Mouse (Mus musculus): ENCODE measurements at regions not wholly inside any gene's neighbourhood (a gene's known extent, or its start where the extent isn't known, plus 50 kb on each side); places are given as distances from the start of the nearest gene placed in this dataset.

DNA sequence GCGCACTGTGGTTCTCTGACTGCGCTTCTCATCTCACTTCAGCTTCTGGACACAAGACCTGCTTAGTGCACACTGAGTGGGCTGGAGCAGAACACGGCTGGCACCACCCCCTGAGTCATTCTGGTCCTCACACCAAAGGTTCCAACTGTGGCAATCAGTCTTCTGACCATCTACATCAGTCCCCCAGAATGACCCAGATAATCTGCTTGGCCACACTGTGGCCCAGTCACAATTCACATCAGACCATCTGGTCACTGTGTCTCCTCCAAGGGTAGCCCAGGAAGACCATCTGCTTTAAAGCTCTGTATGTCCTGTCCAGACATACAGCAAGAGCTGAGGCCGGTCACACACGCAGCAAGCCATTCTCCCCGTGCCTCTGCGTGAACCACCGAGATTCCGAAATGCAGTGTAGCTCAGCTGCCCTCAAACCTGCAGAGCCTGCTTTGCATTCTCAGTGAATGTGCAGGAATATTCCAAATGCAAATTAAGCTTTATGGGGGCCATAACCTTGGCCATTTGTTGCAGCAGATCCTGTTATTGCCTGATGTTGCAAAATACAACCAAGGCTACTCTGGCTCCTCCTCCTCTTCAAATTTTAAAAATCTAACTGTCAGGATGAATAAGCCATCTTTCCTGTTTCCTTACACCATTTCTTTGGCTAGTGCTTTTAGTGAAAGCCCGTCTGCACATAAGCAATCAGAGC, 135.1 kb upstream of the Azi2 start:
- TF ChIP-seq GATA1 (IDR thresholded peaks at IDR 0.05; ENCODE audit: low read length) (no peak), TAL1 (IDR thresholded peaks at IDR 0.05; ENCODE audit: low read length) (no peak)

All from erythroblast, embryonic 14.5 days (primary cell).